Mouse (Mus musculus) kidney, embryonic 16.5 days (tissue): ENCODE results near the gene Babam1. TPM values are rescaled to one million over a fixed set of nuclear protein-coding genes. Genes with fewer than 3 reads are reported as not detected.

Source experiments
- ATAC-seq: fragments of 200-750 bp; cut with Nextera tagmentation; 2 replicates; pipeline ENCODE4 v1.8.0; 2017; ENCODE audit warnings: moderate TSS enrichment; ENCODE audit not compliant: low FRiP score, low TSS enrichment
- H3K27ac ChIP-seq: fragments of 300-500 bp; sonication (generic); 2 replicates; pipeline ENCODE4 v1.5.1; 2014; ENCODE audit warnings: low read length
- H3K27me3 ChIP-seq: fragments of 300-500 bp; sonication (generic); 2 replicates; pipeline ENCODE4 v1.6.1; 2014; ENCODE audit warnings: low read length, control low read depth, mixed read lengths; ENCODE audit not compliant: insufficient read depth
- H3K36me3 ChIP-seq: fragments of 300-500 bp; sonication (generic); 2 replicates; pipeline ENCODE4 v1.6.1; 2014; ENCODE audit warnings: low read length, control low read depth, mixed read lengths; ENCODE audit not compliant: insufficient read depth
- H3K4me1 ChIP-seq: fragments of 300-500 bp; sonication (generic); 2 replicates; pipeline ENCODE4 v1.6.1; 2014; ENCODE audit warnings: low read length, control low read depth, mixed read lengths; ENCODE audit not compliant: insufficient read depth
- H3K4me2 ChIP-seq: fragments of 300-500 bp; sonication (generic); replicated peaks from 2 replicates; pipeline ENCODE4 v1.6.1; 2014; ENCODE audit warnings: low read depth, low read length
- H3K4me3 ChIP-seq: fragments of 300-500 bp; sonication (generic); 2 replicates; pipeline ENCODE4 v1.5.1; 2014; ENCODE audit warnings: mild to moderate bottlenecking, low read length
- H3K9ac ChIP-seq: fragments of 300-500 bp; sonication (generic); replicated peaks from 2 replicates; pipeline ENCODE4 v1.6.1; 2014; ENCODE audit warnings: low read length
- H3K9me3 ChIP-seq: fragments of 300-500 bp; sonication (generic); 2 replicates; pipeline ENCODE4 v1.6.1; 2016; ENCODE audit warnings: low read length, control low read depth
- WGBS: fragments of 180-500 bp; shearing (Covaris S2); extraction: QIAGEN DNeasy Blood & Tissue Kit; methylation state at CpG from one replicate; pipeline ENCODE4 v1.1.7; 2014; 5-methylcytosine and 5-hydroxymethylcytosine counted together
- polyA plus RNA-seq: library from polyadenylated mRNA; unstranded; fragments of >200 nt; fragmentation: Nextera tagmentation; extraction: Ambion mirVana; gene quantifications from 2 replicates; pipeline ENCODE4 v1.2.1, GENCODE M21; 2015

The Babam1 gene
- polyA plus RNA-seq, 1 experiment from 2014 or later, result 120 TPM

- under 1% methylated on average over 72 of the region's 72 CpGs for WGBS
- H3K4me3 ChIP-seq, result peak overlapping the region; percentile 75
- H3K27ac ChIP-seq, result peak overlapping the region; percentile 99
- H3K9ac ChIP-seq, result peak overlapping the region; percentile 94
- peaks cover 21% of the 10 kb centered on the region for H3K36me3 ChIP-seq
- H3K9me3 ChIP-seq, result no peaks in the 10 kb centered on the region
- no peaks in the 10 kb centered on the region for H3K27me3 ChIP-seq
- no peak for ATAC-seq
- peaks cover 63% of the 10 kb centered on the region for H3K4me1 ChIP-seq
- peak overlapping the region; percentile 94 for H3K4me2 ChIP-seq
Observed at GRCm38 (mm10) chr8:71380178-71381171, 16.2 kb upstream of the Babam1 start.

GRCm38 (mm10) chr8:71381421-71381970 lies 15.2 kb upstream of the Babam1 start, which contains the start of gene Nr2f6:
Gene Nr2f6, minus strand, starts transcription at chr8:71381960.
- Histone ChIP-seq H3K27me3 (no peaks in the 10 kb centered on the region), H3K4me2 (peak within 1 kb of the TSS; percentile 94), H3K36me3 (peaks cover 16% of the 10 kb centered on the region), H3K9ac (peak within 1 kb of the TSS; percentile 94), H3K4me1 (peaks cover 53% of the 10 kb centered on the region), H3K9me3 (no peaks in the 10 kb centered on the region), H3K4me3 (peak within 1 kb of the TSS; percentile 75), H3K27ac (peak within 1 kb of the TSS; percentile 99)
- WGBS, result under 1% methylated on average over 84 of the region's 89 CpGs
- ATAC-seq, result peak; percentile 31

GRCm38 (mm10) chr8:71381971-71382961 lies 14.4 kb upstream of the Babam1 start:
- Histone ChIP-seq H3K4me2 (peak overlapping the region; percentile 94), H3K4me1 (peaks cover 46% of the 10 kb centered on the region), H3K36me3 (peaks cover 12% of the 10 kb centered on the region), H3K9me3 (no peaks in the 10 kb centered on the region), H3K27me3 (no peaks in the 10 kb centered on the region), H3K27ac (peak overlapping the region; percentile 99), H3K9ac (peak overlapping the region; percentile 94), H3K4me3 (peak overlapping the region; percentile 75)
- peak; percentile 90 for ATAC-seq
- 2% methylated on average over 63 of the region's 80 CpGs for WGBS

- H3K27ac ChIP-seq, result peak overlapping the region; percentile 99
- WGBS, result 18% methylated on average over 12 of the region's 12 CpGs
- peaks cover 4% of the 10 kb centered on the region; the same call in 1 of the 2 replicates for H3K36me3 ChIP-seq
- peaks cover 35% of the 10 kb centered on the region for H3K4me1 ChIP-seq
- 0 out of 2 replicates have a peak overlapping the region, but pooled peaks have one; percentile 12 for H3K4me2 ChIP-seq
- no peak for ATAC-seq
- no peak overlapping the region for H3K4me3 ChIP-seq
- H3K9me3 ChIP-seq, result no peaks in the 10 kb centered on the region
- no peaks in the 10 kb centered on the region for H3K27me3 ChIP-seq
- H3K9ac ChIP-seq, result peak overlapping the region; percentile 94
Observed at GRCm38 (mm10) chr8:71383396-71383795, 13.3 kb upstream of the Babam1 start.

GRCm38 (mm10) chr8:71383860-71384259 lies 12.8 kb upstream of the Babam1 start:
- 42% methylated on average over 3 of the region's 3 CpGs for WGBS
- Histone ChIP-seq H3K4me1 (peaks cover 30% of the 10 kb centered on the region), H3K4me3 (no peak overlapping the region), H3K36me3 (0 out of 2 replicates have a peak, but pooled peaks cover 4% of the 10 kb centered on the region), H3K9me3 (no peaks in the 10 kb centered on the region), H3K9ac (peak overlapping the region; percentile 94), H3K4me2 (no peak overlapping the region), H3K27me3 (no peaks in the 10 kb centered on the region), H3K27ac (peak overlapping the region; percentile 99)
- no peak for ATAC-seq

- Histone ChIP-seq H3K36me3 (0 out of 2 replicates have a peak, but pooled peaks cover 4% of the 10 kb centered on the region), H3K9ac (no peak overlapping the region), H3K9me3 (no peaks in the 10 kb centered on the region), H3K4me2 (no peak overlapping the region), H3K27ac (no peak overlapping the region), H3K27me3 (no peaks in the 10 kb centered on the region), H3K4me1 (peaks cover 17% of the 10 kb centered on the region), H3K4me3 (no peak overlapping the region)
- no peak for ATAC-seq
- WGBS, result 69% methylated on average over 12 of the region's 12 CpGs
Observed at GRCm38 (mm10) chr8:71385212-71385835, 11.3 kb upstream of the Babam1 start.

GRCm38 (mm10) chr8:71388267-71388666 lies 8.4 kb upstream of the Babam1 start:
- Histone ChIP-seq H3K27me3 (no peaks in the 10 kb centered on the region), H3K9me3 (no peaks in the 10 kb centered on the region), H3K4me1 (peaks cover 10% of the 10 kb centered on the region), H3K27ac (no peak overlapping the region), H3K4me2 (no peak overlapping the region), H3K36me3 (0 out of 2 replicates have a peak, but pooled peaks cover 4% of the 10 kb centered on the region), H3K4me3 (no peak overlapping the region), H3K9ac (no peak overlapping the region)
- WGBS, result 62% methylated on average over 1 of the region's 1 CpGs
- no peak for ATAC-seq

GRCm38 (mm10) chr8:71391696-71392095 lies 5.0 kb upstream of the Babam1 start:
- Histone ChIP-seq H3K27me3 (no peaks in the 10 kb centered on the region), H3K9me3 (no peaks in the 10 kb centered on the region), H3K4me1 (peaks cover 8% of the 10 kb centered on the region; the same call in 1 of the 2 replicates), H3K27ac (no peak overlapping the region), H3K4me3 (no peak overlapping the region), H3K4me2 (no peak overlapping the region), H3K36me3 (0 out of 2 replicates have a peak, but pooled peaks cover 4% of the 10 kb centered on the region), H3K9ac (no peak overlapping the region)
- 92% methylated on average over 2 of the region's 2 CpGs for WGBS
- no peak for ATAC-seq
